ENCODE assay signal across 13 mouse cellular contexts in the genomic region with DNA sequence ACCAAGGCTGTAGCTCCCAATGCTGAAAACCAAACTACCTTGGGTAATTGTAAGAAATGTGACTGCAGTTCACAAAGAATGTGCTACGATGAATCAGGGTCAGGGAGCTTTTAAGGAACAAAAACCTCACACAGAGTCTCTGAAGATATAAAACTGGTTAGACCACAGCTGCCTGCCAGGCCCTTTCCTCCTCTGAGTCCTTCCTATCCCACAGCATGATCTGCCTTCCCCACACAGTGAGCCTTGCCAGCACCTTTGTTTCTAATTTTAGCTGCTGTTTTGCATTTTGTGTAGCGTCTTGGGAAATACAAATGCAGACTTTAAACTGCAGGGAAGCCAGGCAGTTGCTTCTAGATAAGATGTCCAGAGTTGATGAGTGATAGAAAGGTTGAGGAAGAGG. TPM values are rescaled to one million over a fixed set of nuclear protein-coding genes. Genes with fewer than 3 reads are reported as not detected.
A peak's percentile ranks its signal among the peaks of the same experiment; 100 is the strongest.
DNase-seq lines count a peak whose midpoint lies in the region; ATAC-seq lines count a peak whose summit lies in the region.
"Had no signal": no experiment of that assay in that cellular context is flagged by ENCODE, and none has a peak within 500 bp of the region (broad histone marks: within the 10 kb centered on the region; RNA-seq: fewer than 3 reads in every experiment).

No protein-coding gene starts in this region.

- no peak overlapping the region for H3K4me3 ChIP-seq in intestine, embryonic 16.5 days (ENCODE audit: low read length)
- no peak overlapping the region for H3K4me3 ChIP-seq in intestine, embryonic 15.5 days (replicated peaks)
- no peak overlapping the region for H3K4me3 ChIP-seq in heart, embryonic 11.5 days (ENCODE audit: low read depth, low read length)

- 21% methylated on average over 2 of the region's 2 CpGs for WGBS in intestine, embryonic 16.5 days
- WGBS in intestine, embryonic 15.5 days: 39% methylated on average over 2 of the region's 2 CpGs
- whole genome bisulfite sequencing in heart, embryonic 11.5 days (ENCODE audit: insufficient replicate concordance): 22% methylated on average over 2 of the region's 2 CpGs

- no peaks in the 10 kb centered on the region for H3K36me3 ChIP-seq in intestine, embryonic 16.5 days (ENCODE audit: control insufficient read depth, insufficient read depth, low read length)
- H3K36me3 ChIP-seq in intestine, embryonic 15.5 days: no peaks in the 10 kb centered on the region
- H3K36me3 ChIP-seq in heart, embryonic 11.5 days (ENCODE audit: control insufficient read depth, insufficient read depth, low read length): no peaks in the 10 kb centered on the region

- peak overlapping the region; percentile 49; the same call in 1 of the 2 replicates for H3K27ac ChIP-seq in intestine, embryonic 16.5 days (ENCODE audit: low read length)
- no peak overlapping the region for H3K27ac ChIP-seq in intestine, embryonic 15.5 days
- peak overlapping the region; percentile 25; the same call in 1 of the 2 replicates for H3K27ac ChIP-seq in heart, embryonic 11.5 days (ENCODE audit: low read depth, low read length)

- no peak for ATAC-seq in intestine, embryonic 16.5 days
- ATAC-seq in intestine, embryonic 15.5 days: no peak
- ATAC-seq in heart, embryonic 11.5 days (replicated peaks; ENCODE audit: insufficient number of reproducible peaks, low FRiP score, low TSS enrichment): no peak
- peak; percentile 88 for ATAC-seq in megakaryocyte progenitor cell, adult 5-6 weeks (replicated peaks; ENCODE audit: poor library complexity)
- ATAC-seq in CD4-positive, CD25-positive, alpha-beta regulatory T cell, adult 4 months: no peak
- ATAC-seq: midbrain, embryonic 16.5 days had no signal

- no peak overlapping the region for H3K4me2 ChIP-seq in intestine, embryonic 16.5 days (ENCODE audit: low read depth, low read length)
- no peak overlapping the region for H3K4me2 ChIP-seq in intestine, embryonic 15.5 days (replicated peaks)
- H3K4me2 ChIP-seq in heart, embryonic 11.5 days: no peak overlapping the region

- peak; percentile 74 for DNase-seq in NIH3T3 (ENCODE audit: low read depth)
- DNase-seq in gastrocnemius, postnatal 10 days: no peak
- DNase-seq in neural tube, embryonic 10.5 days (ENCODE audit: extremely low spot score, low spot score): no peak
- DNase-seq: adrenal gland, adult 2 months; cerebellum, adult 18-20 months; kidney, adult 8-10 months; layer of hippocampus, postnatal 36 days had no signal

- H3K4me1 ChIP-seq in intestine, embryonic 16.5 days (ENCODE audit: control insufficient read depth, insufficient read depth, low read length): peaks cover 13% of the 10 kb centered on the region
- peaks cover 7% of the 10 kb centered on the region; the same call in 1 of the 2 replicates for H3K4me1 ChIP-seq in intestine, embryonic 15.5 days (replicated peaks)
- peaks cover 27% of the 10 kb centered on the region for H3K4me1 ChIP-seq in heart, embryonic 11.5 days (ENCODE audit: control insufficient read depth, insufficient read depth, low read length)

- no peaks in the 10 kb centered on the region for H3K27me3 ChIP-seq in intestine, embryonic 16.5 days (replicated peaks; ENCODE audit: control insufficient read depth, insufficient read depth, low read length)
- H3K27me3 ChIP-seq in intestine, embryonic 15.5 days (replicated peaks): no peaks in the 10 kb centered on the region
- H3K27me3 ChIP-seq in heart, embryonic 11.5 days (ENCODE audit: control insufficient read depth, insufficient read depth, low read length): no peaks in the 10 kb centered on the region

- H3K9ac ChIP-seq in intestine, embryonic 16.5 days (ENCODE audit: low read depth, low read length): no peak overlapping the region
- no peak overlapping the region for H3K9ac ChIP-seq in intestine, embryonic 15.5 days
- no peak overlapping the region for H3K9ac ChIP-seq in heart, embryonic 11.5 days (ENCODE audit: low read depth, low read length)

- no peaks in the 10 kb centered on the region for H3K9me3 ChIP-seq in intestine, embryonic 16.5 days (ENCODE audit: control insufficient read depth, low read length)
- no peaks in the 10 kb centered on the region for H3K9me3 ChIP-seq in intestine, embryonic 15.5 days
- no peaks in the 10 kb centered on the region for H3K9me3 ChIP-seq in heart, embryonic 11.5 days (replicated peaks; ENCODE audit: control insufficient read depth, low read length)

RNA-seq across cellular contexts. Expression of gene Rtn4, which starts 53.9 kb away (rescaled TPM):
- 32.3 and 39.5 TPM in 2 replicates for polyA plus RNA-seq in intestine, embryonic 16.5 days (2015; fragmentation: Nextera tagmentation; extraction: Ambion mirVana)
- 48.8 and 51.0 TPM in 2 replicates for polyA plus RNA-seq in intestine, embryonic 15.5 days (2015; fragmentation: Nextera tagmentation; extraction: Ambion mirVana)
- 48.5 and 54.2 TPM in 2 replicates for polyA plus RNA-seq in heart, embryonic 11.5 days (2014; fragmentation: Nextera tagmentation; extraction: Ambion mirVana)
- 61.2 and 72.2 TPM in 2 replicates for total RNA-seq in megakaryocyte progenitor cell, adult 5-6 weeks (2015)
- 64.1 and 72.3 TPM in 2 replicates for total RNA-seq in megakaryocyte progenitor cell, adult 5-6 weeks (2017)
- 10 to 100 TPM; 26.0 to 29.7 TPM for polyA plus RNA-seq in CD4-positive, CD25-positive, alpha-beta regulatory T cell, adult 4 months (2017; shearing (Covaris generic))
- total RNA-seq in gastrocnemius, postnatal 10 days (2021): 1,000 to 10,000 TPM in 1 of 2 experiments, 100 to 1,000 TPM in 1; 914 to 1,007 TPM
